Mouse (Mus musculus): ENCODE results near the gene Plekhg3.

The Plekhg3 gene

GRCm38 (mm10) chr12:76552321-76552720, 21.6 kb downstream of the Plekhg3 start:
- no peak for DNase-seq (ENCODE audit: low spot score)

- DNase-seq (ENCODE audit: low spot score): no peak
These were observed 22.3 kb downstream of the Plekhg3 start for GRCm38 (mm10) chr12:76552958-76553357.

- no peak for DNase-seq (ENCODE audit: low spot score)
These were observed 23.2 kb downstream of the Plekhg3 start for GRCm38 (mm10) chr12:76553917-76554316.

GRCm38 (mm10) chr12:76554392-76554791, 23.7 kb downstream of the Plekhg3 start:
- no peak for DNase-seq (ENCODE audit: low spot score)

GRCm38 (mm10) chr12:76554871-76555386, 24.2 kb downstream of the Plekhg3 start:
- no peak for DNase-seq (ENCODE audit: low spot score)

- DNase-seq (ENCODE audit: low spot score): no peak
These were observed 25.5 kb downstream of the Plekhg3 start for GRCm38 (mm10) chr12:76556187-76556586.

- peak; percentile 52 for DNase-seq (ENCODE audit: low spot score)
These were observed 26.2 kb downstream of the Plekhg3 start for GRCm38 (mm10) chr12:76556745-76557389.

- DNase-seq (ENCODE audit: low spot score): no peak
These were observed 27.5 kb downstream of the Plekhg3 start for GRCm38 (mm10) chr12:76558206-76558605.

- no peak for DNase-seq (ENCODE audit: low spot score)
These were observed 31.5 kb downstream of the Plekhg3 start for GRCm38 (mm10) chr12:76562196-76562595.

GRCm38 (mm10) chr12:76566284-76566683, 35.6 kb downstream of the Plekhg3 start:
- DNase-seq (ENCODE audit: low spot score): no peak

- no peak for DNase-seq (ENCODE audit: low spot score)
These were observed 39.7 kb downstream of the Plekhg3 start for GRCm38 (mm10) chr12:76570221-76570940.

GRCm38 (mm10) chr12:76571266-76571665, 40.6 kb downstream of the Plekhg3 start:
- no peak for DNase-seq (ENCODE audit: low spot score)

GRCm38 (mm10) chr12:76572261-76573251, 41.9 kb downstream of the Plekhg3 start:
- DNase-seq (ENCODE audit: low spot score): no peak

GRCm38 (mm10) chr12:76573381-76573780, 42.7 kb downstream of the Plekhg3 start:
- DNase-seq (ENCODE audit: low spot score): no peak

- no peak for DNase-seq (ENCODE audit: low spot score)
These were observed 44.1 kb downstream of the Plekhg3 start for GRCm38 (mm10) chr12:76574815-76575214.

- DNase-seq (ENCODE audit: low spot score): no peak
These were observed 45.4 kb downstream of the Plekhg3 start for GRCm38 (mm10) chr12:76576061-76576460.

GRCm38 (mm10) chr12:76576806-76577205, 46.1 kb downstream of the Plekhg3 start:
- no peak for DNase-seq (ENCODE audit: low spot score)

GRCm38 (mm10) chr12:76577858-76578257, 47.2 kb downstream of the Plekhg3 start:
- DNase-seq (ENCODE audit: low spot score): no peak

- no peak for DNase-seq (ENCODE audit: low spot score)
These were observed 47.8 kb downstream of the Plekhg3 start for GRCm38 (mm10) chr12:76578465-76578864.

- DNase-seq (ENCODE audit: low spot score): no peak
These were observed 49.1 kb downstream of the Plekhg3 start for GRCm38 (mm10) chr12:76579806-76580205.

- no peak for DNase-seq (ENCODE audit: low spot score)
These were observed 51.4 kb downstream of the Plekhg3 start for GRCm38 (mm10) chr12:76582139-76582538.

GRCm38 (mm10) chr12:76582841-76583240, 52.1 kb downstream of the Plekhg3 start:
- DNase-seq (ENCODE audit: low spot score): no peak

Data from retina, embryonic 14.5 days (tissue).